Comparison of ENCODE assay signal across 8 mouse cellular contexts in genomic region chr10:13982271-13982670, GRCm38 (mm10). TPM values are rescaled to one million over a fixed set of nuclear protein-coding genes. Genes with fewer than 3 reads are reported as not detected.
DNase-seq lines count a peak whose midpoint lies in the region; ATAC-seq and TF ChIP-seq lines count a peak whose summit lies in the region.

No protein-coding gene starts in this region.

- intact Hi-C loops in heart, adult 2 months (cut with DNase I) = loop anchor here (2.0 kb wide), 1 partner anchor 15 kb away; the partner anchor contains the start of gene Hivep2

- peaks cover 8% of the 10 kb centered on the region for H3K79me2 ChIP-seq in heart, adult 2 months (replicated peaks; ENCODE audit: control insufficient read depth, insufficient read depth, low read length)

- no peaks in the 10 kb centered on the region for H3K27me3 ChIP-seq in heart, adult 2 months (ENCODE audit: control insufficient read depth, insufficient read depth, low read length)
- H3K27me3 ChIP-seq in forebrain, embryonic 16.5 days (replicated peaks; ENCODE audit: control insufficient read depth, insufficient read depth, low read length) = no peaks in the 10 kb centered on the region
- no peaks in the 10 kb centered on the region for H3K27me3 ChIP-seq in liver, embryonic 14.5 days (ENCODE audit: control insufficient read depth, insufficient read depth, low read length)

- H3K9me3 ChIP-seq in forebrain, embryonic 16.5 days (ENCODE audit: control insufficient read depth, low read length) = no peaks in the 10 kb centered on the region
- no peaks in the 10 kb centered on the region for H3K9me3 ChIP-seq in liver, embryonic 14.5 days (ENCODE audit: control insufficient read depth, low read length)

- H3K36me3 ChIP-seq in heart, adult 2 months (ENCODE audit: control insufficient read depth, insufficient read depth, low read length) = peaks cover 26% of the 10 kb centered on the region
- H3K36me3 ChIP-seq in forebrain, embryonic 16.5 days (ENCODE audit: control insufficient read depth, insufficient read depth) = no peaks in the 10 kb centered on the region
- no peaks in the 10 kb centered on the region for H3K36me3 ChIP-seq in liver, embryonic 14.5 days (replicated peaks; ENCODE audit: control insufficient read depth, insufficient read depth, low read depth)

- DNase-seq in heart, adult 2 months = no peak
- DNase-seq in heart, adult 18-20 months = no peak
- DNase-seq in B cell, adult 2 months = peak; percentile 23 to 27
- DNase-seq in liver, embryonic 14.5 days (ENCODE audit: low read depth in 3 of 3, low spot score in 3 of 3) = no peak
- no peak for DNase-seq in left cerebral cortex, adult 11 months (ENCODE audit: low spot score)
- DNase-seq in frontal cortex, postnatal 10 days (ENCODE audit: low spot score in 2 of 2) = no peak
- DNase-seq in spleen, postnatal 4 days (ENCODE audit: low spot score in 2 of 2) = no peak

- no peak for TF ChIP-seq EP300 in heart, adult 2 months (IDR thresholded peaks at IDR 0.05; ENCODE audit: insufficient read depth, low read depth, low read length)
- no peak for TF ChIP-seq EP300 in liver, embryonic 14.5 days (IDR thresholded peaks at IDR 0.05; ENCODE audit: low read depth)

- no peak for ATAC-seq in forebrain, embryonic 16.5 days
- no peak for ATAC-seq in liver, embryonic 14.5 days (ENCODE audit: insufficient read depth)

- H3K4me3 ChIP-seq in heart, adult 2 months = peak overlapping the region; percentile 51
- H3K4me3 ChIP-seq in forebrain, embryonic 16.5 days (replicated peaks; ENCODE audit: low read length) = no peak overlapping the region; the same call in 1 of the 2 replicates
- peak overlapping the region; percentile 63 to 66; a peak in 3 of 4 replicates for H3K4me3 ChIP-seq in liver, embryonic 14.5 days (ENCODE audit: insufficient read depth in 1 of 2, low read depth in 2 of 2, low read length in 2 of 2)

- peak overlapping the region; percentile 53 for H3K9ac ChIP-seq in heart, adult 2 months (ENCODE audit: low read depth, low read length)
- H3K9ac ChIP-seq in forebrain, embryonic 16.5 days (replicated peaks; ENCODE audit: low read depth, low read length) = no peak overlapping the region
- H3K9ac ChIP-seq in liver, embryonic 14.5 days (replicated peaks) = no peak overlapping the region; the same call in 1 of the 2 replicates

- H3K4me1 ChIP-seq in heart, adult 2 months (ENCODE audit: control insufficient read depth, insufficient read depth, low read length) = peaks cover 12% of the 10 kb centered on the region
- H3K4me1 ChIP-seq in forebrain, embryonic 16.5 days (replicated peaks; ENCODE audit: control insufficient read depth, insufficient read depth, low read length) = peaks cover 10% of the 10 kb centered on the region
- H3K4me1 ChIP-seq in liver, embryonic 14.5 days (replicated peaks; ENCODE audit: control insufficient read depth in 2 of 2, insufficient read depth in 2 of 2, low read length in 1 of 2) = peaks cover 4 to 8% of the 10 kb centered on the region in 2 experiments; a peak in 3 of 4 replicates

- no peak for TF ChIP-seq CTCF in heart, adult 2 months (IDR thresholded peaks at IDR 0.05)
- no peak for TF ChIP-seq CTCF in liver, embryonic 14.5 days (IDR thresholded peaks at IDR 0.05; ENCODE audit: low read depth)

- H3K4me2 ChIP-seq in forebrain, embryonic 16.5 days (ENCODE audit: low read length) = peak overlapping the region; percentile 78
- peak overlapping the region; percentile 78 for H3K4me2 ChIP-seq in liver, embryonic 14.5 days (ENCODE audit: low read depth)

- 40% methylated on average over 6 of the region's 6 CpGs for WGBS in heart, adult 2 months
- WGBS in forebrain, embryonic 16.5 days = 81% methylated on average over 6 of the region's 6 CpGs
- 41% methylated on average over 6 of the region's 6 CpGs for WGBS in liver, embryonic 14.5 days (ENCODE audit: insufficient replicate concordance)

- no peak for TF ChIP-seq POLR2A in heart, adult 2 months (IDR thresholded peaks at IDR 0.05; ENCODE audit: insufficient read depth, low read depth, low read length)

- H3K27ac ChIP-seq in heart, adult 2 months = peak overlapping the region; percentile 97
- H3K27ac ChIP-seq in forebrain, embryonic 16.5 days (ENCODE audit: low read length) = no peak overlapping the region
- H3K27ac ChIP-seq in liver, embryonic 14.5 days = no peak overlapping the region

RNA-seq across cellular contexts. Expression of gene Hivep2, which starts 16.4 kb away (rescaled TPM):
- total RNA-seq in heart, adult 2 months (2021) = 10 to 100 TPM; 20.9 to 22.6 TPM
- 5.3 and 10.3 TPM in 2 replicates for polyA plus RNA-seq in heart, adult 2 months (2012; rRNA removed)
- 10 to 100 TPM; 18.4 to 18.8 TPM for total RNA-seq in heart, adult 18-20 months (2021)
- 31.0 and 36.3 TPM in 2 replicates for polyA plus RNA-seq in forebrain, embryonic 16.5 days (2015; fragmentation: Nextera tagmentation; extraction: Ambion mirVana)
- polyA plus RNA-seq in liver, embryonic 14.5 days (2012; rRNA removed) = 0.25 and 0.33 TPM in 2 replicates
- polyA plus RNA-seq in liver, embryonic 14.5 days (2014; fragmentation: Nextera tagmentation; extraction: Ambion mirVana) = 0.32 and 0.48 TPM in 2 replicates

Comparison
In these comparisons a context has a peak if more than half of its experiments do, and no peak if none do; other contexts are left out.
1. DNase-seq: peak in B cell, adult 2 months (2 of 2); none in heart, adult 2 months (0 of 2), heart, adult 18-20 months (0 of 2), liver, embryonic 14.5 days (0 of 3), left cerebral cortex, adult 11 months (single experiment), frontal cortex, postnatal 10 days (0 of 2) and spleen, postnatal 4 days (0 of 2).